Mouse (Mus musculus): Measurements from ENCODE around the gene Kxd1. TPM values are rescaled to one million over a fixed set of nuclear protein-coding genes. Genes with fewer than 3 reads are reported as not detected.

Gene Kxd1
- polyA plus RNA-seq, 1 experiment from 2014 or later, result 47.1 TPM

GRCm38 (mm10) chr8:70529741-70530161 lies 2.0 kb upstream of the Kxd1 start:
- Histone ChIP-seq H3K4me3 (ENCODE audit: low read depth, low read length) (no peak overlapping the region), H3K4me1 (replicated peaks; ENCODE audit: control insufficient read depth, insufficient read depth) (peaks cover 5% of the 10 kb centered on the region), H3K4me2 (replicated peaks; ENCODE audit: low read depth) (no peak overlapping the region), H3K27me3 (ENCODE audit: control insufficient read depth, insufficient read depth, low read length) (no peaks in the 10 kb centered on the region), H3K36me3 (ENCODE audit: control insufficient read depth, insufficient read depth, low read length) (peaks cover 21% of the 10 kb centered on the region), H3K27ac (replicated peaks) (0 out of 2 replicates have a peak overlapping the region, but pooled peaks have one; percentile 9), H3K9ac (ENCODE audit: low read length) (no peak overlapping the region), H3K9me3 (ENCODE audit: control insufficient read depth, low read length) (no peaks in the 10 kb centered on the region)
- 80% methylated on average over 3 of the region's 3 CpGs for WGBS
- DNase-seq (ENCODE audit: low spot score) (no peak), ATAC-seq (ENCODE audit: low FRiP score, low TSS enrichment) (peak; percentile 31)
- TF ChIP-seq CTCF (IDR thresholded peaks at IDR 0.05; ENCODE audit: low read depth), result no peak
- no peak for TF ChIP-seq EP300 (optimal IDR thresholded peaks at IDR 0.05)

GRCm38 (mm10) chr8:70529299-70529698 lies 1.5 kb upstream of the Kxd1 start:
- Histone ChIP-seq H3K4me2 (replicated peaks; ENCODE audit: low read depth) (no peak overlapping the region), H3K9ac (ENCODE audit: low read length) (no peak overlapping the region), H3K9me3 (ENCODE audit: control insufficient read depth, low read length) (no peaks in the 10 kb centered on the region), H3K27ac (replicated peaks) (0 out of 2 replicates have a peak overlapping the region, but pooled peaks have one; percentile 9), H3K36me3 (ENCODE audit: control insufficient read depth, insufficient read depth, low read length) (peaks cover 19% of the 10 kb centered on the region), H3K27me3 (ENCODE audit: control insufficient read depth, insufficient read depth, low read length) (no peaks in the 10 kb centered on the region), H3K4me3 (ENCODE audit: low read depth, low read length) (no peak overlapping the region), H3K4me1 (replicated peaks; ENCODE audit: control insufficient read depth, insufficient read depth) (peaks cover 5% of the 10 kb centered on the region)
- ATAC-seq (ENCODE audit: low FRiP score, low TSS enrichment) (no peak), DNase-seq (ENCODE audit: low spot score) (no peak)
- no peak for TF ChIP-seq EP300 (optimal IDR thresholded peaks at IDR 0.05)
- TF ChIP-seq CTCF (IDR thresholded peaks at IDR 0.05; ENCODE audit: low read depth), result no peak
- WGBS, result 73% methylated on average over 5 of the region's 5 CpGs

- 23% methylated on average over 13 of the region's 13 CpGs for WGBS
- DNase-seq (ENCODE audit: low spot score) (no peak), ATAC-seq (ENCODE audit: low FRiP score, low TSS enrichment) (no peak)
Observed at GRCm38 (mm10) chr8:70528182-70528797, 534 bp upstream of the Kxd1 start.

GRCm38 (mm10) chr8:70527111-70527511 lies 645 bp downstream of the Kxd1 start:
- Histone ChIP-seq H3K4me3 (ENCODE audit: low read depth, low read length) (peak overlapping the region; percentile 86), H3K27me3 (ENCODE audit: control insufficient read depth, insufficient read depth, low read length) (no peaks in the 10 kb centered on the region), H3K4me1 (replicated peaks; ENCODE audit: control insufficient read depth, insufficient read depth) (peaks cover 5% of the 10 kb centered on the region), H3K36me3 (ENCODE audit: control insufficient read depth, insufficient read depth, low read length) (peaks cover 9% of the 10 kb centered on the region), H3K9ac (ENCODE audit: low read length) (peak overlapping the region; percentile 91), H3K4me2 (replicated peaks; ENCODE audit: low read depth) (peak overlapping the region; percentile 76), H3K27ac (replicated peaks) (peak overlapping the region; percentile 92), H3K9me3 (ENCODE audit: control insufficient read depth, low read length) (no peaks in the 10 kb centered on the region)
- WGBS, result under 1% methylated on average over 8 of the region's 8 CpGs
- no peak for TF ChIP-seq EP300 (optimal IDR thresholded peaks at IDR 0.05)
- TF ChIP-seq CTCF (IDR thresholded peaks at IDR 0.05; ENCODE audit: low read depth), result no peak
- DNase-seq (ENCODE audit: low spot score), result no peak
- ATAC-seq (ENCODE audit: low FRiP score, low TSS enrichment), result 0 out of 2 replicates have a peak, but pooled peaks have one; percentile 24

More at GRCm38 (mm10) chr8:70528182-70528797, 534 bp upstream of the Kxd1 start:
- peak overlapping the region; percentile 86 for H3K4me3 ChIP-seq (ENCODE audit: low read depth, low read length)
- no peaks in the 10 kb centered on the region for H3K9me3 ChIP-seq (ENCODE audit: control insufficient read depth, low read length)
- H3K4me1 ChIP-seq (replicated peaks; ENCODE audit: control insufficient read depth, insufficient read depth), result peaks cover 5% of the 10 kb centered on the region
- peak overlapping the region; percentile 92 for H3K27ac ChIP-seq (replicated peaks)
- H3K27me3 ChIP-seq (ENCODE audit: control insufficient read depth, insufficient read depth, low read length), result no peaks in the 10 kb centered on the region
- peak overlapping the region; percentile 91 for H3K9ac ChIP-seq (ENCODE audit: low read length)
- peaks cover 15% of the 10 kb centered on the region for H3K36me3 ChIP-seq (ENCODE audit: control insufficient read depth, insufficient read depth, low read length)
- TF ChIP-seq CTCF (IDR thresholded peaks at IDR 0.05; ENCODE audit: low read depth) (no peak), EP300 (optimal IDR thresholded peaks at IDR 0.05) (no peak)
- H3K4me2 ChIP-seq (replicated peaks; ENCODE audit: low read depth), result peak overlapping the region; percentile 76

GRCm38 (mm10) chr8:70522592-70523403 lies 5.0 kb downstream of the Kxd1 start:
- Histone ChIP-seq H3K4me3 (ENCODE audit: low read depth, low read length) (peak overlapping the region; percentile 77), H3K4me1 (replicated peaks; ENCODE audit: control insufficient read depth, insufficient read depth) (no peaks in the 10 kb centered on the region; the same call in 1 of the 2 replicates), H3K4me2 (replicated peaks; ENCODE audit: low read depth) (peak overlapping the region; percentile 85), H3K27ac (replicated peaks) (peak overlapping the region; percentile 92), H3K9me3 (ENCODE audit: control insufficient read depth, low read length) (no peaks in the 10 kb centered on the region), H3K27me3 (ENCODE audit: control insufficient read depth, insufficient read depth, low read length) (no peaks in the 10 kb centered on the region), H3K9ac (ENCODE audit: low read length) (peak overlapping the region; percentile 81), H3K36me3 (ENCODE audit: control insufficient read depth, insufficient read depth, low read length) (no peaks in the 10 kb centered on the region)
- peak; percentile 90 for ATAC-seq (ENCODE audit: low FRiP score, low TSS enrichment)
- under 1% methylated on average over 50 of the region's 51 CpGs for WGBS
- TF ChIP-seq EP300 (optimal IDR thresholded peaks at IDR 0.05) (peak; percentile 86), CTCF (IDR thresholded peaks at IDR 0.05; ENCODE audit: low read depth) (peak; percentile 85)
- DNase-seq (ENCODE audit: low spot score), result peak; percentile 95
